Mouse (Mus musculus): ENCODE results near the gene Cpt1a. TPM values are rescaled to one million over a fixed set of nuclear protein-coding genes. Genes with fewer than 3 reads are reported as not detected.

The Cpt1a gene
- polyA plus RNA-seq, 1 experiment from 2014 or later: 46.4 TPM

GRCm38 (mm10) chr19:3405531-3406281 lies 83.6 kb downstream of the Cpt1a start:
- H3K9ac ChIP-seq (replicated peaks; ENCODE audit: low read length): no peak overlapping the region
- 61% methylated on average over 1 of the region's 1 CpGs for WGBS
- no peaks in the 10 kb centered on the region for H3K9me3 ChIP-seq (ENCODE audit: low read length)
- H3K4me1 ChIP-seq (ENCODE audit: insufficient read depth, low read length): no peaks in the 10 kb centered on the region
- no peak overlapping the region for H3K4me3 ChIP-seq (ENCODE audit: low read length)
- no peaks in the 10 kb centered on the region for H3K36me3 ChIP-seq (ENCODE audit: insufficient read depth, low read length)
- no peak for ATAC-seq (ENCODE audit: low FRiP score, low TSS enrichment)
- no peak overlapping the region for H3K4me2 ChIP-seq (replicated peaks; ENCODE audit: low read depth, low read length)
- no peak overlapping the region for H3K27ac ChIP-seq (ENCODE audit: low read length)
- no peaks in the 10 kb centered on the region for H3K27me3 ChIP-seq (ENCODE audit: insufficient read depth, low read length)

GRCm38 (mm10) chr19:3414268-3414733 lies 92.2 kb downstream of the Cpt1a start, which contains the start of gene Gal:
TSS of gene Gal (minus strand) at chr19:3414544.
- H3K27me3 ChIP-seq (ENCODE audit: insufficient read depth, low read length): peaks cover 27% of the 10 kb centered on the region
- WGBS: 1% methylated on average over 37 of the region's 37 CpGs

GRCm38 (mm10) chr19:3419251-3419650 lies 97.1 kb downstream of the Cpt1a start:
- no peaks in the 10 kb centered on the region for H3K9me3 ChIP-seq (ENCODE audit: low read length)
- H3K27me3 ChIP-seq (ENCODE audit: insufficient read depth, low read length): peaks cover 10% of the 10 kb centered on the region
- no peaks in the 10 kb centered on the region for H3K36me3 ChIP-seq (ENCODE audit: insufficient read depth, low read length)
- WGBS: 59% methylated on average over 5 of the region's 5 CpGs
- peaks cover 4% of the 10 kb centered on the region for H3K4me1 ChIP-seq (ENCODE audit: insufficient read depth, low read length)
- H3K9ac ChIP-seq (replicated peaks; ENCODE audit: low read length): no peak overlapping the region
- H3K27ac ChIP-seq (ENCODE audit: low read length): no peak overlapping the region
- no peak for ATAC-seq (ENCODE audit: low FRiP score, low TSS enrichment)
- no peak overlapping the region for H3K4me2 ChIP-seq (replicated peaks; ENCODE audit: low read depth, low read length)
- no peak overlapping the region for H3K4me3 ChIP-seq (ENCODE audit: low read length)

More at GRCm38 (mm10) chr19:3414268-3414733, 92.2 kb downstream of the Cpt1a start, which contains the start of gene Gal:
- no peak within 1 kb of the TSS for H3K27ac ChIP-seq (ENCODE audit: low read length)
- H3K4me2 ChIP-seq (replicated peaks; ENCODE audit: low read depth, low read length): peak within 1 kb of the TSS; percentile 64
- H3K36me3 ChIP-seq (ENCODE audit: insufficient read depth, low read length): no peaks in the 10 kb centered on the region
- 0 out of 2 replicates have a peak, but pooled peaks have one; percentile 69 for ATAC-seq (ENCODE audit: low FRiP score, low TSS enrichment)
- peaks cover 8% of the 10 kb centered on the region for H3K4me1 ChIP-seq (ENCODE audit: insufficient read depth, low read length)
- no peak within 1 kb of the TSS for H3K9ac ChIP-seq (replicated peaks; ENCODE audit: low read length)
- H3K4me3 ChIP-seq (ENCODE audit: low read length): peak within 1 kb of the TSS; percentile 38
- H3K9me3 ChIP-seq (ENCODE audit: low read length): no peaks in the 10 kb centered on the region

GRCm38 (mm10) chr19:3422488-3422887 lies 100.4 kb downstream of the Cpt1a start:
- Histone ChIP-seq H3K4me2 (replicated peaks; ENCODE audit: low read depth, low read length) (no peak overlapping the region), H3K4me3 (ENCODE audit: low read length) (no peak overlapping the region), H3K27ac (ENCODE audit: low read length) (no peak overlapping the region), H3K36me3 (ENCODE audit: insufficient read depth, low read length) (no peaks in the 10 kb centered on the region), H3K9ac (replicated peaks; ENCODE audit: low read length) (no peak overlapping the region), H3K9me3 (ENCODE audit: low read length) (no peaks in the 10 kb centered on the region), H3K27me3 (ENCODE audit: insufficient read depth, low read length) (no peaks in the 10 kb centered on the region), H3K4me1 (ENCODE audit: insufficient read depth, low read length) (no peaks in the 10 kb centered on the region)
- WGBS: 53% methylated on average over 6 of the region's 6 CpGs
- ATAC-seq (ENCODE audit: low FRiP score, low TSS enrichment): no peak

- no peak for ATAC-seq (ENCODE audit: low FRiP score, low TSS enrichment)
- no peaks in the 10 kb centered on the region for H3K4me1 ChIP-seq (ENCODE audit: insufficient read depth, low read length)
- no peak overlapping the region for H3K9ac ChIP-seq (replicated peaks; ENCODE audit: low read length)
- no peak overlapping the region for H3K27ac ChIP-seq (ENCODE audit: low read length)
- no peaks in the 10 kb centered on the region for H3K9me3 ChIP-seq (ENCODE audit: low read length)
- WGBS: 49% methylated on average over 4 of the region's 4 CpGs
- no peaks in the 10 kb centered on the region for H3K36me3 ChIP-seq (ENCODE audit: insufficient read depth, low read length)
- no peak overlapping the region for H3K4me2 ChIP-seq (replicated peaks; ENCODE audit: low read depth, low read length)
- H3K4me3 ChIP-seq (ENCODE audit: low read length): no peak overlapping the region
- H3K27me3 ChIP-seq (ENCODE audit: insufficient read depth, low read length): no peaks in the 10 kb centered on the region
Measured at GRCm38 (mm10) chr19:3422981-3423380, 100.8 kb downstream of the Cpt1a start.

- Histone ChIP-seq H3K4me1 (ENCODE audit: insufficient read depth, low read length) (no peaks in the 10 kb centered on the region), H3K9me3 (ENCODE audit: low read length) (no peaks in the 10 kb centered on the region), H3K9ac (replicated peaks; ENCODE audit: low read length) (no peak overlapping the region), H3K36me3 (ENCODE audit: insufficient read depth, low read length) (no peaks in the 10 kb centered on the region), H3K27me3 (ENCODE audit: insufficient read depth, low read length) (no peaks in the 10 kb centered on the region), H3K4me3 (ENCODE audit: low read length) (no peak overlapping the region), H3K27ac (ENCODE audit: low read length) (no peak overlapping the region), H3K4me2 (replicated peaks; ENCODE audit: low read depth, low read length) (no peak overlapping the region)
- ATAC-seq (ENCODE audit: low FRiP score, low TSS enrichment): no peak
- 62% methylated on average over 2 of the region's 2 CpGs for WGBS
Measured at GRCm38 (mm10) chr19:3424214-3424613, 102.1 kb downstream of the Cpt1a start.

- Histone ChIP-seq H3K9ac (replicated peaks; ENCODE audit: low read length) (no peak overlapping the region), H3K4me1 (ENCODE audit: insufficient read depth, low read length) (no peaks in the 10 kb centered on the region), H3K9me3 (ENCODE audit: low read length) (no peaks in the 10 kb centered on the region), H3K27ac (ENCODE audit: low read length) (no peak overlapping the region), H3K4me3 (ENCODE audit: low read length) (no peak overlapping the region), H3K27me3 (ENCODE audit: insufficient read depth, low read length) (no peaks in the 10 kb centered on the region), H3K4me2 (replicated peaks; ENCODE audit: low read depth, low read length) (no peak overlapping the region), H3K36me3 (ENCODE audit: insufficient read depth, low read length) (no peaks in the 10 kb centered on the region)
- 82% methylated on average over 15 of the region's 15 CpGs for WGBS
- ATAC-seq (ENCODE audit: low FRiP score, low TSS enrichment): no peak
Measured at GRCm38 (mm10) chr19:3428057-3428830, 106.1 kb downstream of the Cpt1a start.

GRCm38 (mm10) chr19:3429156-3429816 lies 107.2 kb downstream of the Cpt1a start:
- H3K36me3 ChIP-seq (ENCODE audit: insufficient read depth, low read length): no peaks in the 10 kb centered on the region
- H3K4me2 ChIP-seq (replicated peaks; ENCODE audit: low read depth, low read length): no peak overlapping the region
- ATAC-seq (ENCODE audit: low FRiP score, low TSS enrichment): no peak
- no peak overlapping the region for H3K27ac ChIP-seq (ENCODE audit: low read length)
- H3K9me3 ChIP-seq (ENCODE audit: low read length): no peaks in the 10 kb centered on the region
- H3K4me1 ChIP-seq (ENCODE audit: insufficient read depth, low read length): no peaks in the 10 kb centered on the region
- H3K9ac ChIP-seq (replicated peaks; ENCODE audit: low read length): no peak overlapping the region
- WGBS: 69% methylated on average over 7 of the region's 7 CpGs
- H3K4me3 ChIP-seq (ENCODE audit: low read length): no peak overlapping the region
- no peaks in the 10 kb centered on the region for H3K27me3 ChIP-seq (ENCODE audit: insufficient read depth, low read length)

- Histone ChIP-seq H3K9me3 (ENCODE audit: low read length) (no peaks in the 10 kb centered on the region), H3K27me3 (ENCODE audit: insufficient read depth, low read length) (no peaks in the 10 kb centered on the region), H3K27ac (ENCODE audit: low read length) (no peak overlapping the region), H3K36me3 (ENCODE audit: insufficient read depth, low read length) (no peaks in the 10 kb centered on the region), H3K4me2 (replicated peaks; ENCODE audit: low read depth, low read length) (no peak overlapping the region), H3K9ac (replicated peaks; ENCODE audit: low read length) (no peak overlapping the region), H3K4me1 (ENCODE audit: insufficient read depth, low read length) (no peaks in the 10 kb centered on the region), H3K4me3 (ENCODE audit: low read length) (no peak overlapping the region)
- ATAC-seq (ENCODE audit: low FRiP score, low TSS enrichment): no peak
- WGBS: 64% methylated on average over 7 of the region's 7 CpGs
Measured at GRCm38 (mm10) chr19:3431066-3431465, 108.9 kb downstream of the Cpt1a start.
